Mouse (Mus musculus): Measurements from ENCODE around the gene Gp9.

DNA sequence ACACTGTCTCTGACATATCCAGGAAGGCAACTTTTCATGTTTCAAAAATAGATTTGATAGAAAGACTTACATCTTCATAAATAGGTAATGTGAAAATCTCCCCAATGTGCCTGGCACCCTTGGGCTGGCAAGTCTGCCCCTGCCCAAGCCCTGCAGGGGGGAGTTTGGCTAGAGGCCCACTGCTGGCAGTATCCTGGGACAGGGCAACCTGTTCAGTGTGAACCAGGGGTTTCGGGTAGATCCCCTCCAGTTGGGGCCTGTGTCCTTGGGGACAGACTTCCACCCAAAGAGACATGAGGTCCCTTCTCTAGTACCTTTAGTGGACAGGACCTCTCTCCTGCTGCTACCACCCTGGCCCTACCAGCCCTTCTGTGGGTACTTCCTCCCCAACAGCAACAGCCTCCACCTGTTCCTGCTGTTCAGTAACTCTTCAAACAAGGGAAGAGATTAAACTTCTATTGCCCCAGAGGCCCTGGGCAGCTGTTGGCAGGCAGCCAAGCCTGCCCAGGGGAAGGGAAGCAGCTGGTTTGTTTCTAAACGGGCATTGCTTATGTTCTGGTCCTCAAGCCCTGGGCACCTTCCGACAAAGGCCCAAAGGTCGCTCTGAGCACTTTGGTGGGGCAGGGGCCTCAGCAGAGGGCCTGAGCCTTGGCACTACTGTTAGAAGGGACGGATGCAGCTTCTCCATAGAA, 11.2 kb downstream of the Gp9 start:
- TF ChIP-seq CTCF (IDR thresholded peaks at IDR 0.05; ENCODE audit: low read depth, low read length) (no peak), POLR2AphosphoS5 (IDR thresholded peaks at IDR 0.05; ENCODE audit: insufficient replicate concordance, low read depth, low read length) (no peak), GATA1 (IDR thresholded peaks at IDR 0.05; ENCODE audit: borderline replicate concordance, low read length) (no peak), GATA2 (IDR thresholded peaks at IDR 0.05; ENCODE audit: borderline replicate concordance, low read depth, low read length) (no peak), TAL1 (conservative IDR thresholded peaks at IDR 0.05; ENCODE audit: low read depth, low read length) (no peak)
